Mouse (Mus musculus) left cerebral cortex, postnatal 14 days (tissue): ENCODE results near the gene Gm17689. TPM values are rescaled to one million over a fixed set of nuclear protein-coding genes. Genes with fewer than 3 reads are reported as not detected.

ENCODE experiments used
- DNase-seq, 2 experiments: peaks; one replicate each; pipeline ENCODE4 v3.0.0; 2021 to 2022; ENCODE audit warnings: low spot score in 2 of 2, mixed read lengths in 1 of 2
- intact Hi-C: fragments of 180-260 bp; cut with DNase I; formaldehyde crosslinking; loops from one replicate; pipeline ENCODE4 v1.15.1; 2025
- long read RNA-seq, 2 experiments: library from polyadenylated mRNA; stranded (forward); transcript quantifications; one replicate each; pipeline ENCODE4 v2.0.0; 2021
- total RNA-seq, 2 experiments: library from RNA; stranded (reverse); gene quantifications; 2 replicates each; pipeline ENCODE4 v1.2.3; 2021

The Gm17689 gene
- total RNA-seq: not detected
- long read RNA-seq, experiment 1: 0 reads
- long read RNA-seq, experiment 2: 0 reads

GRCm38 (mm10) chr9:36582535-36582934 is at the start of gene Gm17689:
Gene Gm17689 (minus strand): TSS chr9:36582635.
- DNase-seq: no peak
- intact Hi-C loops: no loop called here

GRCm38 (mm10) chr9:36541863-36542262 is 40.6 kb downstream of the Gm17689 start, which contains the start of gene Gm5615:
Gene Gm5615 (minus strand): TSS chr9:36541963.
- DNase-seq: no peak
- intact Hi-C loops: no loop called here

Other genes starting within 250 kb of the Gm17689 start
- gene Gm7257, start 150.8 kb downstream of the Gm17689 start, total RNA-seq: not detected
- not detected for gene Gm9513, start 107.0 kb downstream of the Gm17689 start, total RNA-seq
- not detected for gene Gm5615, start 40.7 kb downstream of the Gm17689 start, total RNA-seq
- not detected for gene A630095E13Rik, start 60.7 kb upstream of the Gm17689 start, total RNA-seq
- gene Acrv1, start 110.6 kb upstream of the Gm17689 start, total RNA-seq: not detected
- 1 to 10 TPM; 2.0 to 3.2 TPM for gene Chek1, start 144.4 kb upstream of the Gm17689 start, total RNA-seq
- 10 to 100 TPM; 63.1 to 67.8 TPM for gene Stt3a, start 185.0 kb upstream of the Gm17689 start, total RNA-seq
- gene Ei24, start 214.8 kb upstream of the Gm17689 start, total RNA-seq: 100 to 1,000 TPM; 126 to 128 TPM
- 100 to 1,000 TPM; 324 to 329 TPM for gene Fez1, start 239.2 kb upstream of the Gm17689 start, total RNA-seq